Mouse (Mus musculus) small intestine, adult 2 months (tissue): ENCODE results near the gene Lrrc4c. TPM values are rescaled to one million over a fixed set of nuclear protein-coding genes. Genes with fewer than 3 reads are reported as not detected.

Experiments used
- H3K27ac ChIP-seq: fragments of 200-500 bp; 2 replicates; pipeline ENCODE4 v1.5.1; 2012; ENCODE audit warnings: low read depth, low read length, control low read depth, inconsistent platforms; ENCODE audit not compliant: insufficient read depth
- H3K27me3 ChIP-seq: fragments of 200-500 bp; 2 replicates; pipeline ENCODE4 v1.6.1; 2012; ENCODE audit warnings: mild to moderate bottlenecking, moderate library complexity, low read length, inconsistent platforms; ENCODE audit not compliant: control insufficient read depth, insufficient read depth
- H3K36me3 ChIP-seq: fragments of 200-500 bp; 2 replicates; pipeline ENCODE4 v1.6.1; 2012; ENCODE audit warnings: mild to moderate bottlenecking, low read length, control low read depth, inconsistent platforms; ENCODE audit not compliant: control insufficient read depth, insufficient read depth
- H3K4me1 ChIP-seq: fragments of 200-500 bp; 2 replicates; pipeline ENCODE4 v1.6.1; 2012; ENCODE audit warnings: low read length, inconsistent platforms, mixed read lengths; ENCODE audit not compliant: control insufficient read depth, insufficient read depth, insufficient read length
- H3K4me3 ChIP-seq: fragments of 200-500 bp; 2 replicates; pipeline ENCODE4 v1.5.1; 2012; ENCODE audit warnings: low read depth, mild to moderate bottlenecking, control low read depth, inconsistent platforms, low read length, moderate library complexity
- CTCF ChIP-seq: fragments of 200-500 bp; IDR thresholded peaks from 2 replicates; pipeline ENCODE4 v1.5.1; 2012; ENCODE audit warnings: low read depth, mild to moderate bottlenecking, control low read depth, inconsistent platforms, low read length, moderate library complexity, mixed read lengths; ENCODE audit not compliant: insufficient replicate concordance, insufficient read length; ENCODE audit errors: extremely low read depth
- POLR2A ChIP-seq: fragments of 200-500 bp; IDR thresholded peaks from 2 replicates; pipeline ENCODE4 v1.6.1; 2012; ENCODE audit warnings: low read depth, mild to moderate bottlenecking, control low read depth, inconsistent platforms, low read length, moderate library complexity
- WGBS: fragments of 180-500 bp; shearing (Covaris S2); methylation state at CpG from one replicate; pipeline ENCODE4 v1.1.7; 2018; 5-methylcytosine and 5-hydroxymethylcytosine counted together
- polyA plus RNA-seq: library from polyadenylated mRNA; depleted of rRNA; stranded (reverse); fragments of >200 nt; gene quantifications from 2 replicates; pipeline ENCODE4 v1.2.3, GENCODE M21; 2012

Lrrc4c gene
- polyA plus RNA-seq, 1 experiment: 0.15 TPM

- H3K4me1 ChIP-seq: no peaks in the 10 kb centered on the region
- 51% methylated on average over 2 of the region's 2 CpGs for WGBS
- no peak overlapping the region for H3K4me3 ChIP-seq
- H3K36me3 ChIP-seq: no peaks in the 10 kb centered on the region
- no peak overlapping the region for H3K27ac ChIP-seq
- no peaks in the 10 kb centered on the region for H3K27me3 ChIP-seq
- TF ChIP-seq CTCF (no peak), POLR2A (no peak)
These were observed 956.7 kb downstream of the Lrrc4c start for GRCm38 (mm10) chr2:97274651-97275050.

- Histone ChIP-seq H3K36me3 (no peaks in the 10 kb centered on the region), H3K27me3 (no peaks in the 10 kb centered on the region)
- TF ChIP-seq POLR2A: no peak
- TF ChIP-seq CTCF: no peak
These were observed 967.0 kb downstream of the Lrrc4c start for GRCm38 (mm10) chr2:97284986-97285385.

GRCm38 (mm10) chr2:97294216-97294615 lies 976.2 kb downstream of the Lrrc4c start:
- H3K36me3 ChIP-seq: no peaks in the 10 kb centered on the region
- no peaks in the 10 kb centered on the region for H3K27me3 ChIP-seq
- no peak overlapping the region for H3K4me3 ChIP-seq
- TF ChIP-seq CTCF: no peak
- no peak for TF ChIP-seq POLR2A
- 79% methylated on average over 3 of the region's 3 CpGs for WGBS
- no peak overlapping the region for H3K27ac ChIP-seq
- no peaks in the 10 kb centered on the region for H3K4me1 ChIP-seq

More at GRCm38 (mm10) chr2:97284986-97285385, 967.0 kb downstream of the Lrrc4c start:
- Histone ChIP-seq H3K27ac (no peak overlapping the region), H3K4me3 (no peak overlapping the region), H3K4me1 (no peaks in the 10 kb centered on the region)

- TF ChIP-seq POLR2A (no peak), CTCF (no peak)
- WGBS: 64% methylated on average over 2 of the region's 2 CpGs
- H3K36me3 ChIP-seq: no peaks in the 10 kb centered on the region
- no peaks in the 10 kb centered on the region for H3K27me3 ChIP-seq
- H3K27ac ChIP-seq: no peak overlapping the region
- no peaks in the 10 kb centered on the region for H3K4me1 ChIP-seq
- H3K4me3 ChIP-seq: no peak overlapping the region
These were observed 981.7 kb downstream of the Lrrc4c start for GRCm38 (mm10) chr2:97299704-97300103.

GRCm38 (mm10) chr2:97318008-97318407 lies 1000.0 kb downstream of the Lrrc4c start:
- H3K27ac ChIP-seq: no peak overlapping the region
- H3K4me1 ChIP-seq: no peaks in the 10 kb centered on the region
- no peak overlapping the region for H3K4me3 ChIP-seq
- no peaks in the 10 kb centered on the region for H3K36me3 ChIP-seq
- H3K27me3 ChIP-seq: no peaks in the 10 kb centered on the region
- 35% methylated on average over 1 of the region's 1 CpGs for WGBS
- TF ChIP-seq CTCF: no peak
- no peak for TF ChIP-seq POLR2A

- TF ChIP-seq POLR2A: no peak
- TF ChIP-seq CTCF: no peak
- Histone ChIP-seq H3K27ac (no peak overlapping the region), H3K27me3 (no peaks in the 10 kb centered on the region), H3K4me3 (no peak overlapping the region), H3K4me1 (no peaks in the 10 kb centered on the region), H3K36me3 (no peaks in the 10 kb centered on the region)
- WGBS: 81% methylated on average over 1 of the region's 1 CpGs
These were observed 1000.6 kb downstream of the Lrrc4c start for GRCm38 (mm10) chr2:97318536-97318935.

GRCm38 (mm10) chr2:97332084-97332682 lies 1014.2 kb downstream of the Lrrc4c start:
- H3K27ac ChIP-seq: no peak overlapping the region
- no peaks in the 10 kb centered on the region for H3K4me1 ChIP-seq
- 50% methylated on average over 1 of the region's 1 CpGs for WGBS
- TF ChIP-seq CTCF: no peak
- no peak for TF ChIP-seq POLR2A
- no peaks in the 10 kb centered on the region for H3K27me3 ChIP-seq
- no peaks in the 10 kb centered on the region for H3K36me3 ChIP-seq
- H3K4me3 ChIP-seq: no peak overlapping the region

- 75% methylated on average over 4 of the region's 4 CpGs for WGBS
- Histone ChIP-seq H3K4me3 (no peak overlapping the region), H3K27me3 (no peaks in the 10 kb centered on the region), H3K36me3 (no peaks in the 10 kb centered on the region), H3K4me1 (no peaks in the 10 kb centered on the region), H3K27ac (no peak overlapping the region)
- TF ChIP-seq CTCF: no peak
- no peak for TF ChIP-seq POLR2A
These were observed 1021.7 kb downstream of the Lrrc4c start for GRCm38 (mm10) chr2:97339627-97340026.
